Mouse (Mus musculus) stomach, postnatal 0 days (tissue): Measurements from ENCODE around the gene Rin2.

ENCODE experiments used
- CTCF ChIP-seq: IDR thresholded peaks from 2 replicates; pipeline ENCODE4 v1.5.1; 2016; ENCODE audit warnings: antibody characterized with exemption, low read depth, mild to moderate bottlenecking, moderate library complexity
- EP300 ChIP-seq: optimal IDR thresholded peaks from 2 replicates; pipeline ENCODE3; 2016; ENCODE audit warnings: antibody characterized with exemption

- TF ChIP-seq CTCF (no peak), EP300 (no peak)
These were observed 60.1 kb downstream of the Rin2 start for GRCm38 (mm10) chr2:145735079-145735478.
